Comparison of ENCODE assay signal across 9 mouse cellular contexts in the genomic region with DNA sequence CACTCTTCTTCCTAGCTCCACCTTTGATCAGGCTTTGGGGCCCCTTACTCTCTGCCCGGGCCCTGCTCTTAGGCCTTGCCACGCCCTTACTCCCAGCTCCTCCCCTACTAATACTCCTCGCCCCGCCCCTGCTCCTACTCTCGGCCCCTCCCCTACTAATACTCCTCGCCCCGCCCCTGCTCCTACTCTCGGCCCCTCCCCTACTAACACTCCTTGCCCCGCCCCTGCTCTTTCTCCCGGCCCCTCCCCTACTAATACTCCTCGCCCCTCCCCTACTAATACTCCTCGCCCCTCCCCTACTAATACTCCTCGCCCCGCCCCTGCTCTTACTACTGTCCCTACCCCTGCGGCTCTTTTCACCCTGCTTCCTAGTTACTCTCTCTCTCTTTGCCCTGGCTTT. TPM values are rescaled to one million over a fixed set of nuclear protein-coding genes. Genes with fewer than 3 reads are reported as not detected.
A peak's percentile ranks its signal among the peaks of the same experiment; 100 is the strongest.
DNase-seq lines count a peak whose midpoint lies in the region; ATAC-seq and TF ChIP-seq lines count a peak whose summit lies in the region.
"Not testable (repeated sequence)": the region's sequence is repeated elsewhere in the genome, so short reads cannot be mapped to it uniquely, and the experiment has no call there.
"Had no signal": no experiment of that assay in that cellular context is flagged by ENCODE, and none has a peak within 500 bp of the region (broad histone marks: within the 10 kb centered on the region; RNA-seq: fewer than 3 reads in every experiment).

No protein-coding gene starts in this region.

- not testable (repeated sequence) for H3K9ac ChIP-seq in hindbrain, embryonic 13.5 days; neural tube, embryonic 14.5 days (replicated peaks; ENCODE audit: low read depth, low read length)
- H3K9ac ChIP-seq in lung, postnatal 0 days (replicated peaks; ENCODE audit: low read depth), result 0 out of 2 replicates have a peak overlapping the region, but pooled peaks have one; percentile 32

- TF ChIP-seq EP300 in lung, postnatal 0 days (IDR thresholded peaks at IDR 0.05), result not testable (repeated sequence)

- WGBS in hindbrain, embryonic 13.5 days, result 30% methylated on average over 12 of the region's 15 CpGs
- WGBS in lung, postnatal 0 days, result 24% methylated on average over 15 of the region's 15 CpGs
- 28% methylated on average over 15 of the region's 15 CpGs for WGBS in neural tube, embryonic 14.5 days

- intact Hi-C loops in left cerebral cortex, postnatal 4 days (cut with DNase I), result not testable (repeated sequence)

- not testable (repeated sequence) for H3K4me1 ChIP-seq in cortical plate, adult 2 months (ENCODE audit: control insufficient read depth, insufficient read depth, low read length); lung, postnatal 0 days (ENCODE audit: insufficient read depth, low read depth, low read length); neural tube, embryonic 14.5 days (ENCODE audit: control insufficient read depth, insufficient read depth, low read length)
- H3K4me1 ChIP-seq in hindbrain, embryonic 13.5 days (replicated peaks), result peaks cover 20% of the 10 kb centered on the region; the same call in 1 of the 2 replicates

- ATAC-seq in hindbrain, embryonic 13.5 days (ENCODE audit: low FRiP score); neural tube, embryonic 14.5 days (ENCODE audit: low read depth): not testable (repeated sequence)
- peak; percentile 63 for ATAC-seq in lung, postnatal 0 days

- peak; percentile 55 for DNase-seq in ES-CJ7 (ENCODE audit: low read depth, low spot score)
- DNase-seq in gastrocnemius, postnatal 10 days, result peak; percentile 26
- DNase-seq in left cerebral cortex, postnatal 4 days, result peak; percentile 26
- peak; percentile 75 for DNase-seq in lung, postnatal 0 days (ENCODE audit: low spot score)
- peak; percentile 79 for DNase-seq in testis, postnatal 14 days (ENCODE audit: low spot score)

- H3K27ac ChIP-seq in cortical plate, adult 2 months (ENCODE audit: insufficient read depth, low read length); hindbrain, embryonic 13.5 days; neural tube, embryonic 14.5 days (ENCODE audit: low read depth, low read length): not testable (repeated sequence)
- peak overlapping the region; percentile 88 for H3K27ac ChIP-seq in lung, postnatal 0 days (ENCODE audit: low read length)

- H3K4me2 ChIP-seq in hindbrain, embryonic 13.5 days, result peak overlapping the region; percentile 48
- peak overlapping the region; percentile 49 for H3K4me2 ChIP-seq in lung, postnatal 0 days (replicated peaks; ENCODE audit: low read depth, low read length)
- peak overlapping the region; percentile 39 for H3K4me2 ChIP-seq in neural tube, embryonic 14.5 days (ENCODE audit: low read depth, low read length)

- H3K36me3 ChIP-seq in hindbrain, embryonic 13.5 days; lung, postnatal 0 days (ENCODE audit: insufficient read depth, low read length); neural tube, embryonic 14.5 days (ENCODE audit: control insufficient read depth, insufficient read depth, low read length): not testable (repeated sequence)

- TF ChIP-seq CTCF in cortical plate, adult 2 months (IDR thresholded peaks at IDR 0.05; ENCODE audit: extremely low read depth, insufficient read depth, low read length); lung, postnatal 0 days (IDR thresholded peaks at IDR 0.05): not testable (repeated sequence)

- 0 out of 2 replicates have a peak overlapping the region, but pooled peaks have one; percentile 3 for H3K4me3 ChIP-seq in cortical plate, adult 2 months (ENCODE audit: insufficient read depth, low read length)
- H3K4me3 ChIP-seq in hindbrain, embryonic 13.5 days, result peak overlapping the region; percentile 30
- H3K4me3 ChIP-seq in lung, postnatal 0 days (ENCODE audit: low read depth, low read length), result peak overlapping the region; percentile 27
- H3K4me3 ChIP-seq in neural tube, embryonic 14.5 days (ENCODE audit: low read depth, low read length), result peak overlapping the region; percentile 23

- not testable (repeated sequence) for TF ChIP-seq POLR2A in cortical plate, adult 2 months (IDR thresholded peaks at IDR 0.05; ENCODE audit: extremely low read depth, insufficient read depth, low read length)

- peaks cover 19% of the 10 kb centered on the region for H3K27me3 ChIP-seq in hindbrain, embryonic 13.5 days
- not testable (repeated sequence) for H3K27me3 ChIP-seq in lung, postnatal 0 days (replicated peaks; ENCODE audit: insufficient read depth, low read length); neural tube, embryonic 14.5 days (ENCODE audit: control insufficient read depth, insufficient read depth, low read length)

- H3K9me3 ChIP-seq in hindbrain, embryonic 13.5 days; lung, postnatal 0 days (ENCODE audit: low read length); neural tube, embryonic 14.5 days (ENCODE audit: control insufficient read depth, low read length): not testable (repeated sequence)

RNA-seq across cellular contexts. Expression of gene Catsperg1, which starts 2.8 kb away (rescaled TPM):
- 2.3 and 4.2 TPM in 2 replicates for polyA plus RNA-seq in cortical plate, adult 2 months (2012; rRNA removed)
- under 1 TPM; 0.16 to 0.56 TPM for total RNA-seq in gastrocnemius, postnatal 10 days (2021)
- 2.0 and 3.6 TPM in 2 replicates for polyA plus RNA-seq in hindbrain, embryonic 13.5 days (2015; fragmentation: Nextera tagmentation; extraction: Ambion mirVana)
- 1 to 10 TPM; 6.0 to 6.2 TPM for total RNA-seq in left cerebral cortex, postnatal 4 days (2021)
- polyA plus RNA-seq in lung, postnatal 0 days (2015; fragmentation: Nextera tagmentation; extraction: Ambion mirVana), result 0.81 and 1.00 TPM in 2 replicates
- 2.5 and 3.8 TPM in 2 replicates for polyA plus RNA-seq in neural tube, embryonic 14.5 days (2014; fragmentation: Nextera tagmentation; extraction: Ambion mirVana)

RNA-seq across cellular contexts. Expression of gene Kcnk6, which starts 21.3 kb away (rescaled TPM):
- 3.1 and 3.8 TPM in 2 replicates for polyA plus RNA-seq in cortical plate, adult 2 months (2012; rRNA removed)
- 1 to 10 TPM; 2.9 to 5.0 TPM for total RNA-seq in gastrocnemius, postnatal 10 days (2021)
- polyA plus RNA-seq in hindbrain, embryonic 13.5 days (2015; fragmentation: Nextera tagmentation; extraction: Ambion mirVana), result 0.43 and 0.57 TPM in 2 replicates
- total RNA-seq in left cerebral cortex, postnatal 4 days (2021), result 1 to 10 TPM; 1.1 TPM
- polyA plus RNA-seq in lung, postnatal 0 days (2015; fragmentation: Nextera tagmentation; extraction: Ambion mirVana), result 2.2 and 2.4 TPM in 2 replicates
- polyA plus RNA-seq in neural tube, embryonic 14.5 days (2014; fragmentation: Nextera tagmentation; extraction: Ambion mirVana), result 0.32 and 0.52 TPM in 2 replicates

RNA-seq across cellular contexts. Expression of gene Yif1b, which starts 27.1 kb away (rescaled TPM):
- 69.1 and 71.7 TPM in 2 replicates for polyA plus RNA-seq in cortical plate, adult 2 months (2012; rRNA removed)
- total RNA-seq in gastrocnemius, postnatal 10 days (2021), result 10 to 100 TPM; 48.8 to 50.6 TPM
- polyA plus RNA-seq in hindbrain, embryonic 13.5 days (2015; fragmentation: Nextera tagmentation; extraction: Ambion mirVana), result 79.0 and 79.8 TPM in 2 replicates
- 10 to 100 TPM; 35.9 to 38.1 TPM for total RNA-seq in left cerebral cortex, postnatal 4 days (2021)
- polyA plus RNA-seq in lung, postnatal 0 days (2015; fragmentation: Nextera tagmentation; extraction: Ambion mirVana), result 93.9 and 96.2 TPM in 2 replicates
- 95.3 and 104 TPM in 2 replicates for polyA plus RNA-seq in neural tube, embryonic 14.5 days (2014; fragmentation: Nextera tagmentation; extraction: Ambion mirVana)

RNA-seq across cellular contexts. Expression of gene Psmd8, which starts 30.5 kb away (rescaled TPM):
- 195 and 198 TPM in 2 replicates for polyA plus RNA-seq in cortical plate, adult 2 months (2012; rRNA removed)
- total RNA-seq in gastrocnemius, postnatal 10 days (2021), result 100 to 1,000 TPM; 184 to 185 TPM
- 303 and 305 TPM in 2 replicates for polyA plus RNA-seq in hindbrain, embryonic 13.5 days (2015; fragmentation: Nextera tagmentation; extraction: Ambion mirVana)
- total RNA-seq in left cerebral cortex, postnatal 4 days (2021), result 100 to 1,000 TPM; 162 to 164 TPM
- 234 and 250 TPM in 2 replicates for polyA plus RNA-seq in lung, postnatal 0 days (2015; fragmentation: Nextera tagmentation; extraction: Ambion mirVana)
- polyA plus RNA-seq in neural tube, embryonic 14.5 days (2014; fragmentation: Nextera tagmentation; extraction: Ambion mirVana), result 301 and 308 TPM in 2 replicates

RNA-seq across cellular contexts. Expression of gene 2200002D01Rik, which starts 37.3 kb away (rescaled TPM):
- 0.10 and 0.47 TPM in 2 replicates for polyA plus RNA-seq in cortical plate, adult 2 months (2012; rRNA removed)
- 1 to 10 TPM in 1 of 2 experiments, under 1 TPM in 1; 0.72 to 1.3 TPM for total RNA-seq in gastrocnemius, postnatal 10 days (2021)
- 1.7 and 2.1 TPM in 2 replicates for polyA plus RNA-seq in hindbrain, embryonic 13.5 days (2015; fragmentation: Nextera tagmentation; extraction: Ambion mirVana)
- total RNA-seq in left cerebral cortex, postnatal 4 days (2021), result under 1 TPM in 1 of 2 experiments, not detected in 1; 0.80 TPM
- polyA plus RNA-seq in lung, postnatal 0 days (2015; fragmentation: Nextera tagmentation; extraction: Ambion mirVana), result 123 and 134 TPM in 2 replicates
- 0.50 and 0.75 TPM in 2 replicates for polyA plus RNA-seq in neural tube, embryonic 14.5 days (2014; fragmentation: Nextera tagmentation; extraction: Ambion mirVana)
- total RNA-seq: left cerebral cortex, postnatal 25 days had no signal

Comparison
In these comparisons a context has a peak if more than half of its experiments do, and no peak if none do; other contexts are left out.
1. DNase-seq: peak in every context shown above with its lines; median percentile 79 in testis, postnatal 14 days; 75 in lung, postnatal 0 days; 55 in ES-CJ7; 26 in gastrocnemius, postnatal 10 days; 26 in left cerebral cortex, postnatal 4 days.